Mouse (Mus musculus): ENCODE measurements around the gene 4930469K13Rik.
"Not testable (repeated sequence)": the region's sequence is repeated elsewhere in the genome, so short reads cannot be mapped to it uniquely, and the experiment has no call there.

Gene 4930469K13Rik

GRCm38 (mm10) chr11:34098422-34098821 is at the start of gene 4930469K13Rik:
TSS of gene 4930469K13Rik (minus strand) at chr11:34098554.
- peak; percentile 5 for DNase-seq

GRCm38 (mm10) chr11:34146934-34147333 is 48.6 kb upstream of the 4930469K13Rik start:
- no peak for DNase-seq

GRCm38 (mm10) chr11:34144421-34144820 is 46.1 kb upstream of the 4930469K13Rik start:
- no peak for DNase-seq

GRCm38 (mm10) chr11:34143984-34144383 is 45.6 kb upstream of the 4930469K13Rik start:
- DNase-seq, result no peak

- DNase-seq, result no peak
Measured at GRCm38 (mm10) chr11:34139296-34139695, 40.9 kb upstream of the 4930469K13Rik start.

- DNase-seq, result no peak
Measured at GRCm38 (mm10) chr11:34128412-34128811, 30.1 kb upstream of the 4930469K13Rik start.

GRCm38 (mm10) chr11:34125727-34126126 is 27.4 kb upstream of the 4930469K13Rik start:
- DNase-seq, result not testable (repeated sequence)

GRCm38 (mm10) chr11:34124852-34125251 is 26.5 kb upstream of the 4930469K13Rik start:
- no peak for DNase-seq

GRCm38 (mm10) chr11:34123147-34123546 is 24.8 kb upstream of the 4930469K13Rik start:
- DNase-seq, result peak; percentile 46

GRCm38 (mm10) chr11:34118319-34118718 is 20.0 kb upstream of the 4930469K13Rik start:
- DNase-seq, result no peak

- DNase-seq, result no peak
Measured at GRCm38 (mm10) chr11:34117581-34117980, 19.2 kb upstream of the 4930469K13Rik start.

- no peak for DNase-seq
Measured at GRCm38 (mm10) chr11:34116572-34117135, 18.3 kb upstream of the 4930469K13Rik start.

- DNase-seq, result no peak
Measured at GRCm38 (mm10) chr11:34113760-34114159, 15.4 kb upstream of the 4930469K13Rik start.

- DNase-seq, result no peak
Measured at GRCm38 (mm10) chr11:34112781-34113380, 14.5 kb upstream of the 4930469K13Rik start.

GRCm38 (mm10) chr11:34111940-34112339 is 13.6 kb upstream of the 4930469K13Rik start:
- DNase-seq, result no peak

- no peak for DNase-seq
Measured at GRCm38 (mm10) chr11:34109260-34109659, 10.9 kb upstream of the 4930469K13Rik start.

GRCm38 (mm10) chr11:34104919-34105318 is 6.6 kb upstream of the 4930469K13Rik start:
- no peak for DNase-seq

- no peak for DNase-seq
Measured at GRCm38 (mm10) chr11:34101827-34102226, 3.5 kb upstream of the 4930469K13Rik start.

GRCm38 (mm10) chr11:34087064-34087463 is 11.3 kb downstream of the 4930469K13Rik start:
- no peak for DNase-seq

GRCm38 (mm10) chr11:34086164-34086751 is 12.1 kb downstream of the 4930469K13Rik start:
- no peak for DNase-seq

GRCm38 (mm10) chr11:34084639-34085038 is 13.7 kb downstream of the 4930469K13Rik start:
- DNase-seq, result no peak

- no peak for DNase-seq
Measured at GRCm38 (mm10) chr11:34083795-34084194, 14.6 kb downstream of the 4930469K13Rik start.

GRCm38 (mm10) chr11:34079542-34080464 is 18.6 kb downstream of the 4930469K13Rik start:
- peak; percentile 5 for DNase-seq

Data from lung, postnatal 36 days (tissue).